In genomic region chr11:5837251-5838246, GRCm38 (mm10) we compare ENCODE assay signal across 8 mouse cellular contexts. TPM values are rescaled to one million over a fixed set of nuclear protein-coding genes. Genes with fewer than 3 reads are reported as not detected.
DNase-seq lines count a peak whose midpoint lies in the region; ATAC-seq and TF ChIP-seq lines count a peak whose summit lies in the region.

TSS of gene Polm (minus strand) at chr11:5838016.

- peak within 1 kb of the TSS; percentile 77 for H3K4me3 ChIP-seq in embryonic facial prominence, embryonic 13.5 days
- H3K4me3 ChIP-seq in kidney, adult 2 months (ENCODE audit: insufficient read depth, low read depth, low read length): peak within 1 kb of the TSS; percentile 81
- H3K4me3 ChIP-seq in limb, embryonic 12.5 days (replicated peaks): peak within 1 kb of the TSS; percentile 78
- peak within 1 kb of the TSS; percentile 66 for H3K4me3 ChIP-seq in midbrain, embryonic 15.5 days
- peak within 1 kb of the TSS; percentile 82 for H3K4me3 ChIP-seq in spleen, adult 2 months (ENCODE audit: extremely low read depth, insufficient read depth, insufficient read length)

- no peaks in the 10 kb centered on the region for H3K27me3 ChIP-seq in embryonic facial prominence, embryonic 13.5 days
- H3K27me3 ChIP-seq in kidney, adult 2 months (replicated peaks; ENCODE audit: control insufficient read depth, insufficient read depth, low read length): no peaks in the 10 kb centered on the region
- no peaks in the 10 kb centered on the region for H3K27me3 ChIP-seq in limb, embryonic 12.5 days
- no peaks in the 10 kb centered on the region for H3K27me3 ChIP-seq in midbrain, embryonic 15.5 days (replicated peaks)
- H3K27me3 ChIP-seq in spleen, adult 2 months (ENCODE audit: control insufficient read depth, insufficient read depth, low read length): no peaks in the 10 kb centered on the region

- ATAC-seq in embryonic facial prominence, embryonic 13.5 days (ENCODE audit: insufficient number of reproducible peaks, insufficient read depth, low FRiP score, low TSS enrichment, low read depth): peak; percentile 91
- peak; percentile 87 for ATAC-seq in limb, embryonic 12.5 days (ENCODE audit: insufficient number of reproducible peaks, insufficient read depth, low FRiP score, low TSS enrichment, low read depth)
- ATAC-seq in midbrain, embryonic 15.5 days (replicated peaks): peak; percentile 96

- H3K4me1 ChIP-seq in embryonic facial prominence, embryonic 13.5 days: peaks cover 24% of the 10 kb centered on the region
- no peaks in the 10 kb centered on the region for H3K4me1 ChIP-seq in kidney, adult 2 months (ENCODE audit: control insufficient read depth, insufficient read depth, low read length)
- H3K4me1 ChIP-seq in limb, embryonic 12.5 days (replicated peaks): peaks cover 12% of the 10 kb centered on the region; the same call in 1 of the 2 replicates
- peaks cover 17% of the 10 kb centered on the region; the same call in 1 of the 2 replicates for H3K4me1 ChIP-seq in midbrain, embryonic 15.5 days
- H3K4me1 ChIP-seq in spleen, adult 2 months (ENCODE audit: control insufficient read depth, insufficient read depth, insufficient read length): peaks cover 7% of the 10 kb centered on the region; the same call in 1 of the 2 replicates

- peak within 1 kb of the TSS; percentile 89 for H3K9ac ChIP-seq in embryonic facial prominence, embryonic 13.5 days
- H3K9ac ChIP-seq in limb, embryonic 12.5 days (replicated peaks): peak within 1 kb of the TSS; percentile 86
- H3K9ac ChIP-seq in midbrain, embryonic 15.5 days: peak within 1 kb of the TSS; percentile 69

- TF ChIP-seq CTCF in kidney, adult 2 months (conservative IDR thresholded peaks at IDR 0.05; ENCODE audit: insufficient read depth, insufficient read length, low read depth, low read length): peak; percentile 76
- TF ChIP-seq CTCF in spleen, adult 2 months (IDR thresholded peaks at IDR 0.05; ENCODE audit: extremely low read depth, insufficient read depth, insufficient read length, insufficient replicate concordance): peak; percentile 21; the same call in 1 of the 2 replicates

- peak within 1 kb of the TSS; percentile 86 for H3K27ac ChIP-seq in embryonic facial prominence, embryonic 13.5 days
- peak within 1 kb of the TSS; percentile 53 for H3K27ac ChIP-seq in kidney, adult 2 months (ENCODE audit: insufficient read depth, low read depth, low read length)
- peak within 1 kb of the TSS; percentile 78 for H3K27ac ChIP-seq in limb, embryonic 12.5 days
- H3K27ac ChIP-seq in midbrain, embryonic 15.5 days: peak within 1 kb of the TSS; percentile 78
- peak within 1 kb of the TSS; percentile 89 for H3K27ac ChIP-seq in spleen, adult 2 months (ENCODE audit: insufficient read depth, low read length)

- peaks cover 26% of the 10 kb centered on the region for H3K36me3 ChIP-seq in embryonic facial prominence, embryonic 13.5 days
- no peaks in the 10 kb centered on the region for H3K36me3 ChIP-seq in kidney, adult 2 months (ENCODE audit: control insufficient read depth, insufficient read depth, low read length)
- H3K36me3 ChIP-seq in limb, embryonic 12.5 days: peaks cover 25% of the 10 kb centered on the region
- H3K36me3 ChIP-seq in midbrain, embryonic 15.5 days (replicated peaks): no peaks in the 10 kb centered on the region
- peaks cover 9% of the 10 kb centered on the region for H3K36me3 ChIP-seq in spleen, adult 2 months (ENCODE audit: control insufficient read depth, insufficient read depth, low read length)

- no peaks in the 10 kb centered on the region for H3K9me3 ChIP-seq in embryonic facial prominence, embryonic 13.5 days
- no peaks in the 10 kb centered on the region for H3K9me3 ChIP-seq in limb, embryonic 12.5 days
- no peaks in the 10 kb centered on the region for H3K9me3 ChIP-seq in midbrain, embryonic 15.5 days

- H3K4me2 ChIP-seq in embryonic facial prominence, embryonic 13.5 days: peak within 1 kb of the TSS; percentile 85
- peak within 1 kb of the TSS; percentile 88 for H3K4me2 ChIP-seq in limb, embryonic 12.5 days
- peak within 1 kb of the TSS; percentile 85 for H3K4me2 ChIP-seq in midbrain, embryonic 15.5 days

- TF ChIP-seq POLR2A in kidney, adult 2 months (IDR thresholded peaks at IDR 0.05; ENCODE audit: low read depth, low read length): no peak
- peak; percentile 35; the same call in 1 of the 2 replicates for TF ChIP-seq POLR2A in spleen, adult 2 months (IDR thresholded peaks at IDR 0.05; ENCODE audit: low read depth, low read length)

- WGBS in embryonic facial prominence, embryonic 13.5 days: under 1% methylated on average over 63 of the region's 63 CpGs
- under 1% methylated on average over 63 of the region's 63 CpGs for WGBS in kidney, adult 2 months
- under 1% methylated on average over 63 of the region's 63 CpGs for WGBS in limb, embryonic 12.5 days
- under 1% methylated on average over 63 of the region's 63 CpGs for WGBS in midbrain, embryonic 15.5 days
- WGBS in spleen, adult 2 months: 1% methylated on average over 63 of the region's 63 CpGs

- DNase-seq in 3134 (ENCODE audit: extremely low read depth, insufficient read length, low spot score): peak; percentile 97
- DNase-seq in adrenal gland, postnatal 36 days: peak; percentile 95 to 97
- peak; percentile 95 to 96 for DNase-seq in heart, adult 18-20 months
- peak; percentile 97 for DNase-seq in kidney, adult 2 months
- DNase-seq in spleen, adult 2 months (ENCODE audit: low read depth in 1 of 2, low spot score in 2 of 2): peak; percentile 79 to 87

RNA-seq across cellular contexts. Expression of gene Polm, which starts in this region (rescaled TPM):
- total RNA-seq in adrenal gland, postnatal 36 days (2021): 1 to 10 TPM; 5.6 to 6.9 TPM
- 11.4 and 13.6 TPM in 2 replicates for polyA plus RNA-seq in embryonic facial prominence, embryonic 13.5 days (2015; fragmentation: Nextera tagmentation; extraction: Ambion mirVana)
- 1 to 10 TPM; 1.7 to 3.3 TPM for total RNA-seq in heart, adult 18-20 months (2021)
- polyA plus RNA-seq in kidney, adult 2 months (2012; rRNA removed): 14.7 and 19.5 TPM in 2 replicates
- 9.0 and 10.0 TPM in 2 replicates for polyA plus RNA-seq in limb, embryonic 12.5 days (2016; fragmentation: Nextera tagmentation; extraction: Ambion mirVana)
- polyA plus RNA-seq in midbrain, embryonic 15.5 days (2015; fragmentation: Nextera tagmentation; extraction: Ambion mirVana): 8.4 and 8.8 TPM in 2 replicates
- polyA plus RNA-seq in spleen, adult 2 months (2012; rRNA removed): 62.5 and 87.7 TPM in 2 replicates

Comparison
In these comparisons a context has a peak if more than half of its experiments do, and no peak if none do; other contexts are left out.
1. Peak in every context shown above with its lines: DNase-seq, ATAC-seq, H3K4me3 ChIP-seq and H3K27ac ChIP-seq.